Mouse (Mus musculus): ENCODE measurements at regions not wholly inside any gene's neighbourhood (a gene's known extent, or its start where the extent isn't known, plus 50 kb on each side); places are given as distances from the start of the nearest gene placed in this dataset.

DNA sequence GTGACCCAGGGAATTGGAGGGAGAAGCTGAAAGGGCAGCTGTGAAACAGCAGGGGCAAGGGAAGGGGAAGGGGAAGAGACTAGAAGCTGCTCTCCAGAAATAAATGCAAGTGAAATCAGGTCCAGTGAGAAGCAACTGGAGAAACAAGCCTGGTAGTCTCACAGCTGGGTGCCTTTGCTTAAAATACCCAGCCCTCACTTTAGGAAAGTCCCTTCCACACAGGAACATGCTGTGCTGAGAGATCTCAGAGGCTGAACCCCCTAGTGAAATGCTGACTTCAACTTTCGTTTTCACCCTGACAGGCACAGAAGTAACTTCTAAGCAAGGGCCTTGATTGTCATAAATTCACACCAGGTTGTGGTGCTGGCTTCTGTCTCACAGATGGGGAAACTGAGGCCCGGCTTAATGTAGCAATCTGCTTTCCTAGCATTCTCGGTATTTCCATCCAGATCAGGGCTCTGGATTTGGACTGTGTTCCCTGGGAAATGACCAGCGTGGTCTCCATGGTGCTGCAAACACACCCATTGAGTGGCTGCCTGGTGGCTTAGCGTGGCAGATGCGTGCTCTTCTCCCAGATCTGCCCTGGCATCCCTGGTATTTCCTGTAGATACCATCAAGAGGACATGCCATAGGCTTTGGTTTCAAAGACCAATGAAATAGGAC, 226.8 kb upstream of the 1700056E22Rik start:
- TF ChIP-seq NELFE (IDR thresholded peaks at IDR 0.05; ENCODE audit: low read depth, low read length) (no peak), MAZ (IDR thresholded peaks at IDR 0.05; ENCODE audit: low read depth, low read length) (no peak), POLR2A (IDR thresholded peaks at IDR 0.05; ENCODE audit: control insufficient read depth in 1 of 2, insufficient read depth in 1 of 2, low read depth in 1 of 2, low read length in 2 of 2, poor library complexity in 1 of 2) (no peak), ETS1 (IDR thresholded peaks at IDR 0.05; ENCODE audit: low read depth, low read length) (no peak), CTCF (IDR thresholded peaks at IDR 0.05 in 2 of 3, conservative IDR thresholded peaks at IDR 0.05 in 1 of 3; ENCODE audit: control insufficient read depth in 1 of 3, insufficient read depth in 1 of 3, low read depth in 2 of 3, low read length in 3 of 3, poor library complexity in 1 of 3, severe bottlenecking in 1 of 3) (no peak)

Measured in MEL (cell line).